Mouse (Mus musculus): ENCODE results near the gene Grid2. TPM values are rescaled to one million over a fixed set of nuclear protein-coding genes. Genes with fewer than 3 reads are reported as not detected.

Gene Grid2
- total RNA-seq, 4 experiments from 2014 or later, result 20.9 to 24.0 (median 22.6) TPM

DNA sequence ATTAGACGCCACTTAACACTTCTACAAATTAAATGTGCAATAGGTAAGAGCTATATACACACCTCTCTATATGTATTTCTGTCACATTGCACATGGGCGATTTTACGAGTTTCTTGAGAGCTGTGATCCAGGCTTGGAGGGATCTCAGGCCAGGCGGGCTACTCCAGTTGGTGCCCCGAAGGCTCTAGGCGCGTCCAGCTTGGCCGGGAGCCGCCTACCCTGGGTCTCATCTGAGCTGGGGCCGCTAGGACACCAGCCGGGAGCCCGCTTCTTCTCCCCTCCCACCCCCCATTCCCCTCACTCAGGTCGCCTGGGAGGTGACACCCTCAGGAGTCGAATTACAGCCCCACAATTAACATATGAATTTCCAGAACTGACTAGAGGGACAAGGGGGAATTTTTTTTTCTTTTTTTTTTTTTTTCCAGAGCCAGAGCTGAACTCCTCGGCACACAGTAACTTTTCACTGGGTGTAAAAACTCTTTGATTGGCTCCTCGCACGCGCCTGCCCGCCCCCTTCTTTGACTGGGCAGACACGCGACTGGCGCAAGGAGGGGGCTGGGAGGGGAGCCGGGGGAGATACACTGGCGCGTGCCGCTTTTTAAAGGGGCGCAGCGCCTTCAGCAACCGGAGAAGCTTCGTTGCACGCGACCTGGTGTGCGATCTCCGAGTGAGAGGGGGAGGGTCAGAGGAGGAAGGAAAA, 1473.0 kb downstream of the Grid2 start, which contains the start of gene Atoh1:
TSS of gene Atoh1 (plus strand) at position 627 of the 700 bp plus-strand sequence.
- no peak for DNase-seq (ENCODE audit: low spot score in 2 of 2)

DNA sequence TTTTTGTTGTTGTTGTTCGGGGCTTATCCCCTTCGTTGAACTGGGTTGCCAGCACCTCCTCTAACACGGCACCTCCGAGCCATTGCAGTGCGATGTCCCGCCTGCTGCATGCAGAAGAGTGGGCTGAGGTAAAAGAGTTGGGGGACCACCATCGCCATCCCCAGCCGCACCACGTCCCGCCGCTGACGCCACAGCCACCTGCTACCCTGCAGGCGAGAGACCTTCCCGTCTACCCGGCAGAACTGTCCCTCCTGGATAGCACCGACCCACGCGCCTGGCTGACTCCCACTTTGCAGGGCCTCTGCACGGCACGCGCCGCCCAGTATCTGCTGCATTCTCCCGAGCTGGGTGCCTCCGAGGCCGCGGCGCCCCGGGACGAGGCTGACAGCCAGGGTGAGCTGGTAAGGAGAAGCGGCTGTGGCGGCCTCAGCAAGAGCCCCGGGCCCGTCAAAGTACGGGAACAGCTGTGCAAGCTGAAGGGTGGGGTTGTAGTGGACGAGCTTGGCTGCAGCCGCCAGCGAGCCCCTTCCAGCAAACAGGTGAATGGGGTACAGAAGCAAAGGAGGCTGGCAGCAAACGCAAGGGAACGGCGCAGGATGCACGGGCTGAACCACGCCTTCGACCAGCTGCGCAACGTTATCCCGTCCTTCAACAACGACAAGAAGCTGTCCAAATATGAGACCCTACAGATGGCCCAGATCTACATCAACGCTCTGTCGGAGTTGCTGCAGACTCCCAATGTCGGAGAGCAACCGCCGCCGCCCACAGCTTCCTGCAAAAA, 1473.7 kb downstream of the Grid2 start:
- DNase-seq (ENCODE audit: low spot score in 2 of 2), result no peak

DNA sequence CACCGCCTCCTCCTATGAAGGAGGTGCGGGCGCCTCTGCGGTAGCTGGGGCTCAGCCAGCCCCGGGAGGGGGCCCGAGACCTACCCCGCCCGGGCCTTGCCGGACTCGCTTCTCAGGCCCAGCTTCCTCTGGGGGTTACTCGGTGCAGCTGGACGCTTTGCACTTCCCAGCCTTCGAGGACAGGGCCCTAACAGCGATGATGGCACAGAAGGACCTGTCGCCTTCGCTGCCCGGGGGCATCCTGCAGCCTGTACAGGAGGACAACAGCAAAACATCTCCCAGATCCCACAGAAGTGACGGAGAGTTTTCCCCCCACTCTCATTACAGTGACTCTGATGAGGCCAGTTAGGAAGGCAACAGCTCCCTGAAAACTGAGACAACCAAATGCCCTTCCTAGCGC, 1474.4 kb downstream of the Grid2 start:
- no peak for DNase-seq (ENCODE audit: low spot score in 2 of 2)

GRCm38 (mm10) chr6:64730506-64731020, 1474.9 kb downstream of the Grid2 start:
- no peak for DNase-seq (ENCODE audit: low spot score in 2 of 2)

GRCm38 (mm10) chr6:64731126-64731525, 1475.5 kb downstream of the Grid2 start:
- no peak for DNase-seq (ENCODE audit: low spot score in 2 of 2)

DNA sequence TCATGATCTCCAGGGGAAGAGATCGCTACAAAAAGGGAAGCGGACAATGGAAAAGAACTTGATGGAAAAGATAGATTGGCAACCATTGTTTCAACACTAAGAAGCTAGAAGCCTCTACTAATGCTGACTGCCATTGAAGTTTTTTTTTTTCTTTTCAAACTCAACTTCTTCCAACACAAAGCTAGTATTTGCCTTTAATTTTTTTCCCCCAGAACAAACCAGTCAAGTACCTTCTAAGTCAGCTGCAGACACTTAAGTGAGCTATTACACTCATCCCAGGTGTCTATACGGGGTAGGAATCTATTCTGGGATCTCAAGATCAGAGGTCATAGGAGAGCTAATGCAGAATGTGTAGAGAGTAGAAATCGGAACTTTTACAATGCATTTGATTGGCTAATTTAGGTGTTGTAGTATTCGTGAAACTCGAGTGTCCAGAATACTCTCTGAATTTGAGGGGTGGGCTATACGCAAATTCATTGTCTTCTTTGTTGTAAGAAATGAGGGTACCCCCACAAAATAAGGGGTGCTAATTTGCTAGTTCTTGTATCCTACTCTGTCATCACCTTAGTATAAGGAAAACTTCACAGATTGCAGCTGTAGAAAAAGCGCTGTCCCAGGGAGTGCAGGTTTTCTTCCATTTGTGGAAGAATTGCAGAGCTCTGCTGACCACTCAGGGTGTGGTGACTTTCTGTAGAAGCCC, 1476.1 kb downstream of the Grid2 start:
- no peak for DNase-seq (ENCODE audit: low spot score in 2 of 2)

DNA sequence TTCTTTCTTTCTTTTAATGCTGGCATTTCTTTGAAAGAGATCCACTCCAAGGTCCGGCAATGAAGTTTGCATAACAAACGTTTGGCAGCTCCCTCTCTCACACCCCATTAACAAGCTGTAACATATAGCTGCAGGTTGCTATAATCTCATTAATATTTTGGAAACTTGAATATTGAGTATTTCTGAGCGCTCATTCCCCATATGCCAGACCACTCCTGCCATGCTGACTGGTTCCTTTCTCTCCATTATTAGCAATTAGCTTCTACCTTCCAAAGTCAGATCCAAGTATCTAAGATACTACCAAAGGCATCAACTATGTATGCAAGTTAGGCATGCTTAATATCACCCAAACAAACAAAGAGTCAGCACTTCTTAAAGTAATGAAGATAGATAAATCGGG, 1477.6 kb downstream of the Grid2 start:
- DNase-seq (ENCODE audit: low spot score in 2 of 2), result no peak

GRCm38 (mm10) chr6:64734441-64735320, 1479.0 kb downstream of the Grid2 start:
- peak in 1 of 2 experiments; percentile 7 for DNase-seq (ENCODE audit: low spot score in 2 of 2)

- no peak for DNase-seq (ENCODE audit: low spot score in 2 of 2)
Measured at GRCm38 (mm10) chr6:64736317-64736716, 1480.6 kb downstream of the Grid2 start.

DNA sequence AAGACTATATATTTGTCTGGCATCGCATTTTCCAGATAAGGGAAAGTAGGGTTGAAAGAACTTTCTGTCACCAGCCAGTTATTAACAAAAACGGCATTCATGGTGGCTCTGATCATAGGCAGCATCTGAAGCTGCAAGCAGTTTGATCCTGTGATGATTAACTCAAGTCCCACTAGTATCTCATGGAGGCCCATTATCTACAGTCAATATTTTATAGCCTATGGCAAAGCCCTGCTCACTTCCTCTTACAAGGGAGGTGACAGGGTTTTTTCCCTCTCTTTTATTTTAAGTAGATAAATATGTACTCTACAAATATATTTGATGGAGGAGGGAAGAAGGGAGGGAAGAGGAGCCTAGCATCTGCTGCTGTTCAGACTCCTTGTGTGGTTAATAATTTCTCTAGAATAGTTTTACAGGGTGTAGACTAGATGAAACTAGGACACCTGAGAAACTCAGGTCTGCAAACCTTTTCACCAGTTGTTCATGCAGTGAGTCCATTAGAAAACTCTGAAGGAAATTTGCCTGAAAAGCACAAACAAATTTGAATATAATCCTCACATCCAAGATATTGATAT, 1487.3 kb downstream of the Grid2 start:
- DNase-seq (ENCODE audit: low spot score in 2 of 2), result no peak

All from left cerebral cortex, adult 8-10 months (tissue).